Mouse (Mus musculus): ENCODE results near the gene Nars2. TPM values are rescaled to one million over a fixed set of nuclear protein-coding genes. Genes with fewer than 3 reads are reported as not detected.

The Nars2 gene
- polyA plus RNA-seq, 1 experiment from 2014 or later = 19.6 TPM

Other genes starting within 250 kb of the Nars2 start
- gene Gab2, start 130.1 kb downstream of the Nars2 start, polyA plus RNA-seq (2014; fragmentation: Nextera tagmentation; extraction: Ambion mirVana) = 3.1 and 3.3 TPM in 2 replicates